Mouse (Mus musculus): ENCODE data around the gene Zswim1. TPM values are rescaled to one million over a fixed set of nuclear protein-coding genes. Genes with fewer than 3 reads are reported as not detected.
"Not testable (repeated sequence)": the region's sequence is repeated elsewhere in the genome, so short reads cannot be mapped to it uniquely, and the experiment has no call there.

Gene Zswim1
- polyA plus RNA-seq, 1 experiment from 2014 or later, result 25.7 TPM

GRCm38 (mm10) chr2:164864593-164864992, 42.1 kb downstream of the Zswim1 start:
- Histone ChIP-seq H3K4me3 (replicated peaks; ENCODE audit: low read length) (no peak overlapping the region), H3K27me3 (ENCODE audit: control insufficient read depth, insufficient read depth, low read length) (no peaks in the 10 kb centered on the region; the same call in 1 of the 2 replicates), H3K9ac (no peak overlapping the region), H3K4me1 (replicated peaks; ENCODE audit: control insufficient read depth, insufficient read depth, low read length) (no peaks in the 10 kb centered on the region), H3K9me3 (ENCODE audit: control insufficient read depth, low read length) (0 out of 2 replicates have a peak, but pooled peaks cover 3% of the 10 kb centered on the region), H3K27ac (no peak overlapping the region), H3K36me3 (replicated peaks; ENCODE audit: control insufficient read depth, insufficient read depth) (no peaks in the 10 kb centered on the region), H3K4me2 (replicated peaks) (no peak overlapping the region)
- no peak for ATAC-seq (ENCODE audit: low FRiP score)
- DNase-seq (ENCODE audit: low spot score), result no peak
- 87% methylated on average over 4 of the region's 4 CpGs for WGBS

DNA sequence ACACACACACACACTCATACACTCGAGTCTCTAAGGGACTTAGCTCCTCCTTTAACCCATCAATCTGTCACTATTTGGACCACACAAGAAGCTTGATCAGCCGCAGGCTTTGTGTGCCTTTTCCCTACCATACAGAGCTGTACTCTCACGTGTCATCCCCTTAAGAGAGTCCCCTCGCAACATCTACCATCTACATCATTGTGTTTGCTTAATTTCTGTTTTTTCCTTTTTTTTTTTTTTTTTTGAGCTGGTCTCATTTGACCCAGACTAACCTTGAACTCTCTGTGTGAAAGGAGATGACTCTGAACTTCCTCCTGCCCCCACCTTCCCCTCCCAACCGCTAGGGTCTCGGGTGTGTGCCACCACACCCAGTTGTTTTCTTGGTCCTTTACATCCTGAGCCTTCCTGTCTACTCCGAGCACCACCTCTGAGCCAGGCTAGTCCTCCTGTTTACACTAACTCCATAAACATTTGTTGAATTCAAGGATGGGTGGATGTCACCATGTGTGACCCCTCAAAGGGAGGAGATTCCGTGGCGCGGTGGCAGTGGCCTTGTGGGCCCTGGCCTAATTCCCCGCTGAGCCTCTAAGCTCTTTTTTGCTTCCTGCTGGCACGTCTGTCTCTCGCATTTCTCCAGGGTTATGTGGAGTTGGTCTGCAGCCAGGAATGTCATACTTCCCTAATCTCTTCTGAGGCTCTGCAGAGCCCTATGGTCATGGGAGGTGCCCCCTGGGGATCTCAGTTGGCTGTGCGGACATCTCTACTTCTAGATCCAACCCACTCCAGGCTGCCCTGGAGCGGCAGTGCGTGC, 44.5 kb downstream of the Zswim1 start:
- no peaks in the 10 kb centered on the region for H3K27me3 ChIP-seq (ENCODE audit: control insufficient read depth, insufficient read depth, low read length)
- WGBS, result 64% methylated on average over 16 of the region's 16 CpGs
- no peaks in the 10 kb centered on the region for H3K4me1 ChIP-seq (replicated peaks; ENCODE audit: control insufficient read depth, insufficient read depth, low read length)
- 0 out of 2 replicates have a peak, but pooled peaks cover 3% of the 10 kb centered on the region for H3K9me3 ChIP-seq (ENCODE audit: control insufficient read depth, low read length)
- no peak overlapping the region for H3K27ac ChIP-seq
- H3K36me3 ChIP-seq (replicated peaks; ENCODE audit: control insufficient read depth, insufficient read depth), result no peaks in the 10 kb centered on the region
- no peak overlapping the region for H3K4me2 ChIP-seq (replicated peaks)
- ATAC-seq (ENCODE audit: low FRiP score) (no peak), DNase-seq (ENCODE audit: low spot score) (no peak)
- no peak overlapping the region for H3K9ac ChIP-seq
- no peak overlapping the region for H3K4me3 ChIP-seq (replicated peaks; ENCODE audit: low read length)

GRCm38 (mm10) chr2:164867566-164867965, 45.1 kb downstream of the Zswim1 start:
- H3K27ac ChIP-seq, result no peak overlapping the region

DNA sequence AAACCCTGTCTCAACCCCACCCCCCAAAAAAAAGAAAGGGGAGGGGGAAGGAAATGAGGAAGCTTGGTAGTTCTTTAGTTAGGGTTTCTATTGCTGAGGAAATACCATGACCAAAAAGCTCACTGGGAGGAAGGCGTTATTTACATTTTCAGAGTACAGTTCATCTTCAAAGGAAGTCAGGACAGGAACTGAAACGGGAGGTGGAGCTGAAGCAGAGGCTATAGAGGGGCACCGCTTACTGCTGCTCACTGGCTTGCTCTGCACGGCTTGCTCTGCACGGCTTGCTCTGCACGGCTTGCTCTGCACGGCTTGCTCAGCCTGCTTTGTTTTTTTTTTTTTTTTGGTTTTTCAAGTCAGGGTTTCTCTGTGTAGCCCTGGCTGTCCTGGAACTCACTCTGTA, 46.0 kb downstream of the Zswim1 start:
- Histone ChIP-seq H3K9ac (no peak overlapping the region), H3K4me1 (replicated peaks; ENCODE audit: control insufficient read depth, insufficient read depth, low read length) (no peaks in the 10 kb centered on the region), H3K27me3 (ENCODE audit: control insufficient read depth, insufficient read depth, low read length) (no peaks in the 10 kb centered on the region), H3K9me3 (ENCODE audit: control insufficient read depth, low read length) (0 out of 2 replicates have a peak, but pooled peaks cover 3% of the 10 kb centered on the region), H3K4me3 (replicated peaks; ENCODE audit: low read length) (no peak overlapping the region), H3K4me2 (replicated peaks) (no peak overlapping the region), H3K27ac (no peak overlapping the region), H3K36me3 (replicated peaks; ENCODE audit: control insufficient read depth, insufficient read depth) (no peaks in the 10 kb centered on the region)
- DNase-seq (ENCODE audit: low spot score) (no peak), ATAC-seq (ENCODE audit: low FRiP score) (no peak)
- 83% methylated on average over 7 of the region's 7 CpGs for WGBS

More at GRCm38 (mm10) chr2:164867566-164867965, 45.1 kb downstream of the Zswim1 start:
- Histone ChIP-seq H3K4me2 (replicated peaks) (no peak overlapping the region), H3K9ac (no peak overlapping the region), H3K4me3 (replicated peaks; ENCODE audit: low read length) (no peak overlapping the region), H3K9me3 (ENCODE audit: control insufficient read depth, low read length) (0 out of 2 replicates have a peak, but pooled peaks cover 3% of the 10 kb centered on the region), H3K36me3 (replicated peaks; ENCODE audit: control insufficient read depth, insufficient read depth) (no peaks in the 10 kb centered on the region), H3K27me3 (ENCODE audit: control insufficient read depth, insufficient read depth, low read length) (no peaks in the 10 kb centered on the region), H3K4me1 (replicated peaks; ENCODE audit: control insufficient read depth, insufficient read depth, low read length) (no peaks in the 10 kb centered on the region)
- no peak for ATAC-seq (ENCODE audit: low FRiP score)
- WGBS, result 92% methylated on average over 7 of the region's 7 CpGs
- DNase-seq (ENCODE audit: low spot score), result no peak

DNA sequence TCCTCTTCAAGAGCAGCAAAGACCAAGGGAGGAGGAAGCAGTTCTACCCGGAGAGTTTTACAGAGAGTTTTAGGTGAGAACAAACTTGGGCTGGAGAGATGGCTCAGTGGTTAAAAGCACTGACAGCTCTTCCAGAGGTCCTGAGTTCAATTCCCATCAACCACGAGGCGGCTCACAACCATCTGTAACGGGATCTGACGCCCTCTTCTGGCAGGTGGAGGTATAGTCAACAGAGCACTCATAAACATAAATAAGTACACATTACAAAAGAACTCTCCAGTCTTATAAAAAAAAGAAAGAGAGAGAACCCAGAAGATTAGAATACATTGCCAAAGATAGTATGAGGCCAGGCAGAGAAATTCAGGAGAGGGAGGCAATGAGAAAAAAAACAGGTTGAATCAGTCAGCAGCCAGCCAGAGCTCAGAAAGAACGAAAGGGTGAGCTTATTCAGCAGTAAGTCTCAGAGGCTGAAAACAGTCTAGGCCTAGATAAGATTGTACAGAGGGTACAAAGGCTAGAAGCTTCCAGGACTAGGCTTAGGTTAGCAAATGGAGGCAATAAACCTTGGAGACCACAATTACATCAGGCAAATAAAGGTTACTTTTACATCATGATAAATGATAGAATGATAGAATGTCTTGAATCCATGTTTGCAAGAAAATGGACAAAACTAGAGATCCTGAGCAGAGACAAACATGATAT, 49.3 kb downstream of the Zswim1 start:
- H3K4me1 ChIP-seq (replicated peaks; ENCODE audit: control insufficient read depth, insufficient read depth, low read length), result no peaks in the 10 kb centered on the region
- 0 out of 2 replicates have a peak, but pooled peaks cover 3% of the 10 kb centered on the region for H3K9me3 ChIP-seq (ENCODE audit: control insufficient read depth, low read length)
- no peaks in the 10 kb centered on the region for H3K36me3 ChIP-seq (replicated peaks; ENCODE audit: control insufficient read depth, insufficient read depth)
- 58% methylated on average over 6 of the region's 6 CpGs for WGBS
- no peak overlapping the region for H3K4me2 ChIP-seq (replicated peaks)
- no peaks in the 10 kb centered on the region for H3K27me3 ChIP-seq (ENCODE audit: control insufficient read depth, insufficient read depth, low read length)
- ATAC-seq (ENCODE audit: low FRiP score) (no peak), DNase-seq (ENCODE audit: low spot score) (no peak)
- H3K27ac ChIP-seq, result no peak overlapping the region
- no peak overlapping the region for H3K9ac ChIP-seq
- no peak overlapping the region for H3K4me3 ChIP-seq (replicated peaks; ENCODE audit: low read length)

- Histone ChIP-seq H3K4me3 (replicated peaks; ENCODE audit: low read length) (no peak overlapping the region), H3K27me3 (ENCODE audit: control insufficient read depth, insufficient read depth, low read length) (no peaks in the 10 kb centered on the region), H3K4me1 (replicated peaks; ENCODE audit: control insufficient read depth, insufficient read depth, low read length) (peaks cover 12% of the 10 kb centered on the region), H3K36me3 (replicated peaks; ENCODE audit: control insufficient read depth, insufficient read depth) (no peaks in the 10 kb centered on the region), H3K9me3 (ENCODE audit: control insufficient read depth, low read length) (no peaks in the 10 kb centered on the region), H3K4me2 (replicated peaks) (no peak overlapping the region), H3K9ac (no peak overlapping the region), H3K27ac (no peak overlapping the region)
- DNase-seq (ENCODE audit: low spot score), result no peak
- no peak for ATAC-seq (ENCODE audit: low FRiP score)
- 74% methylated on average over 3 of the region's 3 CpGs for WGBS
Observed at GRCm38 (mm10) chr2:164873621-164874020, 51.1 kb downstream of the Zswim1 start.

GRCm38 (mm10) chr2:164874239-164874769, 51.8 kb downstream of the Zswim1 start:
- no peak overlapping the region for H3K4me3 ChIP-seq (replicated peaks; ENCODE audit: low read length)
- no peaks in the 10 kb centered on the region for H3K36me3 ChIP-seq (replicated peaks; ENCODE audit: control insufficient read depth, insufficient read depth)
- 38% methylated on average over 1 of the region's 1 CpGs for WGBS
- no peak overlapping the region for H3K9ac ChIP-seq
- no peaks in the 10 kb centered on the region for H3K27me3 ChIP-seq (ENCODE audit: control insufficient read depth, insufficient read depth, low read length)
- no peaks in the 10 kb centered on the region for H3K9me3 ChIP-seq (ENCODE audit: control insufficient read depth, low read length)
- ATAC-seq (ENCODE audit: low FRiP score) (no peak), DNase-seq (ENCODE audit: low spot score) (no peak)
- H3K27ac ChIP-seq, result peak overlapping the region; percentile 43
- no peak overlapping the region for H3K4me2 ChIP-seq (replicated peaks)
- H3K4me1 ChIP-seq (replicated peaks; ENCODE audit: control insufficient read depth, insufficient read depth, low read length), result peaks cover 12% of the 10 kb centered on the region

DNA sequence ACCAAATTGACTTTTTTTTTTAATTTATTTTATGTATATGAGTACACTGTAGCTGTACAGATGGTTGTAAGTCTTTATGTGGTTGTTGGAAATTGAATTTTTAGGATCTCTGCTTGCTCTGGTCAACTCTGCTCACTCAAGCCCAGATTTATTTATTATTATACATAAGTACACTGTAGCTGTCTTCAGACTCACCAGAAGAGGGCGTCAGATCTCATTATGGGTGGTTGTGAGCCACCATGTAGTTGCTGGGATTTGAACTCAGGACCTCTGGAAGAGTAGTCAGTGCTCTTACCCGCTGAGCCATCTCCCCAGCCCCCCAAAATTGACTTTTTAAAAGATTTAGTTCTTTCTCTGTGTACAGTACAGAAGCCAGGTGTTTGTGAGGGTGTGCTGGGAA, 53.2 kb downstream of the Zswim1 start:
- H3K4me3 ChIP-seq (replicated peaks; ENCODE audit: low read length); H3K36me3 ChIP-seq (replicated peaks; ENCODE audit: control insufficient read depth, insufficient read depth); H3K27ac ChIP-seq; DNase-seq (ENCODE audit: low spot score); H3K27me3 ChIP-seq (ENCODE audit: control insufficient read depth, insufficient read depth, low read length); ATAC-seq (ENCODE audit: low FRiP score); H3K4me2 ChIP-seq (replicated peaks); H3K9me3 ChIP-seq (ENCODE audit: control insufficient read depth, low read length); H3K9ac ChIP-seq: not testable (repeated sequence)
- WGBS, result 48% methylated on average over 2 of the region's 2 CpGs
- peaks cover 19% of the 10 kb centered on the region for H3K4me1 ChIP-seq (replicated peaks; ENCODE audit: control insufficient read depth, insufficient read depth, low read length)

Measured in hindbrain, embryonic 14.5 days (tissue).